Mouse (Mus musculus) spleen, adult 2 months (tissue): ENCODE data around the gene Adamts17. TPM values are rescaled to one million over a fixed set of nuclear protein-coding genes. Genes with fewer than 3 reads are reported as not detected.
A peak's percentile ranks its signal among the peaks of the same experiment; 100 is the strongest.

ENCODE experiments used
- DNase-seq, 2 experiments: peaks; one replicate each; pipeline versions ENCODE4 v3.0.0 to v3.0.0-alpha.2; 2012 to 2021; ENCODE audit warnings: low spot score in 2 of 2, low read depth in 1 of 2
- H3K27ac ChIP-seq: fragments of 200-500 bp; 2 replicates; pipeline ENCODE4 v1.5.1; 2012; ENCODE audit warnings: low read length, inconsistent platforms; ENCODE audit not compliant: insufficient read depth
- H3K27me3 ChIP-seq: fragments of 200-500 bp; 2 replicates; pipeline ENCODE4 v1.6.1; 2012; ENCODE audit warnings: mild to moderate bottlenecking, moderate library complexity, low read length, inconsistent platforms; ENCODE audit not compliant: control insufficient read depth, insufficient read depth
- H3K36me3 ChIP-seq: fragments of 200-500 bp; 2 replicates; pipeline ENCODE4 v1.6.1; 2012; ENCODE audit warnings: mild to moderate bottlenecking, low read length, inconsistent platforms; ENCODE audit not compliant: control insufficient read depth, insufficient read depth
- H3K4me1 ChIP-seq: fragments of 200-500 bp; 2 replicates; pipeline ENCODE4 v1.6.1; 2011; ENCODE audit warnings: inconsistent platforms; ENCODE audit not compliant: control insufficient read depth, insufficient read depth, insufficient read length
- H3K4me3 ChIP-seq: fragments of 200-500 bp; 2 replicates; pipeline ENCODE4 v1.5.1; 2011; ENCODE audit warnings: mild to moderate bottlenecking, inconsistent platforms; ENCODE audit not compliant: insufficient read depth, insufficient read length; ENCODE audit errors: extremely low read depth
- CTCF ChIP-seq: fragments of 200-500 bp; IDR thresholded peaks from 2 replicates; pipeline ENCODE4 v1.5.1; 2011; ENCODE audit warnings: mild to moderate bottlenecking, inconsistent platforms; ENCODE audit not compliant: insufficient read depth, insufficient read length, insufficient replicate concordance; ENCODE audit errors: extremely low read depth
- POLR2A ChIP-seq: fragments of 200-500 bp; IDR thresholded peaks from 2 replicates; pipeline ENCODE4 v1.6.1; 2011; ENCODE audit warnings: low read depth, low read length, inconsistent platforms
- WGBS: fragments of 180-500 bp; shearing (Covaris S2); methylation state at CpG from one replicate; pipeline ENCODE4 v1.1.7; 2018; 5-methylcytosine and 5-hydroxymethylcytosine counted together
- polyA plus RNA-seq: library from polyadenylated mRNA; depleted of rRNA; stranded (reverse); fragments of >200 nt; gene quantifications from 2 replicates; pipeline ENCODE4 v1.2.3, GENCODE M21; 2012

Gene Adamts17
- polyA plus RNA-seq, 1 experiment, result 0.29 TPM

DNA sequence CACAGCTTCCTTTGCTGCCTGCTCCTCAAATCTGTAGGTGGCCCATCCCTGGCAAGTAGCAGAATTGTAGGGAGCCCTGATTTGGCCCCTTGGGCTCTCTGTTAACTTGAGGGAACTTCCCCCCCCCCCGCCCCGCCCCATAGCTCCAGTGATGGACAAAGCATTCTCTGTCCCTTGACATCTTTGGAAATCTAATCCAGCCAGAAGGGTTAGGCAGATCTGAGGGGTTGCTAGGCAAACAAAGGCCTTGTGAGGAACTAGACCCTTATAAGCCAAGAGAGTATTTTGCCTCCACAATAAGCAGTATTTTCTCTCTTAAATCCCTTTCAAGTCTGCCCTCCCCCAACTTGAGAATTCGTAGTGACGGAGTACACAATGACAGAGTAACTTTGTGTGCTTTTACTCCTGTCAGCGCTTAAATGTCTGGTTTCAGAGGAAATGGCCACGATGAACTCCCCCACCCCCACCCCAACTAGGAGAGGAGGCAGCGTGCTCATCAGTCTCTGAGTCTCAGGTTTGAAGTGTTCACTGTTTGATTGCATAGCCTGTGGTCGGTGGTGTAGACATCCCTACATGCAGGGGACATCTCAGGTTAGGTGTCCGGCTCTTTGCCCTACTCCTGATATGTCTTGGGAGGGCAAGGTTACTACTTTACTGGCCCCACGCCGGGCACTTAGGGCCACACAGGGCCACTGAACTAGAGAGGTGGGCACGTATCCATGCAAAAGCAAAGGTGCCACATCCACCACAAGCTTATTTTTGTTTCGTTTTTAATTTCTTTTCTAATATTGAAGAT lies 99.7 kb downstream of the Adamts17 start:
- H3K4me1 ChIP-seq, result no peaks in the 10 kb centered on the region
- TF ChIP-seq POLR2A (no peak), CTCF (no peak)
- H3K36me3 ChIP-seq, result no peaks in the 10 kb centered on the region
- H3K27ac ChIP-seq, result no peak overlapping the region
- WGBS, result 84% methylated on average over 13 of the region's 13 CpGs
- no peak overlapping the region for H3K4me3 ChIP-seq
- no peak for DNase-seq
- no peaks in the 10 kb centered on the region for H3K27me3 ChIP-seq

- 75% methylated on average over 4 of the region's 4 CpGs for WGBS
- no peaks in the 10 kb centered on the region for H3K27me3 ChIP-seq
- no peak for TF ChIP-seq POLR2A
- TF ChIP-seq CTCF, result no peak
- H3K4me3 ChIP-seq, result no peak overlapping the region
- DNase-seq, result no peak
- H3K27ac ChIP-seq, result no peak overlapping the region
- H3K36me3 ChIP-seq, result no peaks in the 10 kb centered on the region
- no peaks in the 10 kb centered on the region for H3K4me1 ChIP-seq
Observed at GRCm38 (mm10) chr7:66940761-66941160, 101.2 kb downstream of the Adamts17 start.

GRCm38 (mm10) chr7:66949006-66949405 lies 109.5 kb downstream of the Adamts17 start:
- Histone ChIP-seq H3K4me3 (no peak overlapping the region), H3K4me1 (no peaks in the 10 kb centered on the region), H3K36me3 (no peaks in the 10 kb centered on the region), H3K27me3 (no peaks in the 10 kb centered on the region), H3K27ac (no peak overlapping the region)
- DNase-seq, result no peak
- TF ChIP-seq CTCF (no peak), POLR2A (no peak)
- 86% methylated on average over 3 of the region's 3 CpGs for WGBS

- no peak for TF ChIP-seq CTCF
- WGBS, result 88% methylated on average over 3 of the region's 3 CpGs
Observed at GRCm38 (mm10) chr7:66952921-66953320, 113.4 kb downstream of the Adamts17 start.

GRCm38 (mm10) chr7:66954073-66954472 lies 114.5 kb downstream of the Adamts17 start:
- no peaks in the 10 kb centered on the region for H3K27me3 ChIP-seq
- H3K4me1 ChIP-seq, result no peaks in the 10 kb centered on the region
- no peak for DNase-seq
- no peak overlapping the region for H3K4me3 ChIP-seq
- 84% methylated on average over 8 of the region's 8 CpGs for WGBS
- H3K36me3 ChIP-seq, result no peaks in the 10 kb centered on the region
- no peak overlapping the region for H3K27ac ChIP-seq
- no peak for TF ChIP-seq POLR2A
- no peak for TF ChIP-seq CTCF

More at GRCm38 (mm10) chr7:66952921-66953320, 113.4 kb downstream of the Adamts17 start:
- DNase-seq, result no peak
- no peak overlapping the region for H3K4me3 ChIP-seq
- no peak overlapping the region for H3K27ac ChIP-seq
- no peaks in the 10 kb centered on the region for H3K36me3 ChIP-seq
- no peaks in the 10 kb centered on the region for H3K4me1 ChIP-seq
- H3K27me3 ChIP-seq, result no peaks in the 10 kb centered on the region

- TF ChIP-seq CTCF, result no peak
- TF ChIP-seq POLR2A, result no peak
- Histone ChIP-seq H3K36me3 (no peaks in the 10 kb centered on the region), H3K27me3 (no peaks in the 10 kb centered on the region), H3K27ac (no peak overlapping the region), H3K4me1 (no peaks in the 10 kb centered on the region), H3K4me3 (no peak overlapping the region)
- WGBS, result 78% methylated on average over 5 of the region's 5 CpGs
- no peak for DNase-seq
Observed at GRCm38 (mm10) chr7:66954723-66955122, 115.2 kb downstream of the Adamts17 start.

GRCm38 (mm10) chr7:66955455-66955919 lies 116.0 kb downstream of the Adamts17 start:
- DNase-seq, result no peak
- Histone ChIP-seq H3K27ac (peak overlapping the region; percentile 21; the same call in 1 of the 2 replicates), H3K4me1 (no peaks in the 10 kb centered on the region), H3K36me3 (no peaks in the 10 kb centered on the region), H3K27me3 (no peaks in the 10 kb centered on the region), H3K4me3 (no peak overlapping the region)
- WGBS, result 80% methylated on average over 8 of the region's 8 CpGs
- TF ChIP-seq POLR2A (no peak), CTCF (no peak)
